Mouse (Mus musculus): ENCODE results near the gene Gm826.

The Gm826 gene

GRCm38 (mm10) chr2:160334111-160334661 is at the start of gene Gm826:
Gene Gm826 (minus strand): TSS chr2:160334162.
- no peak for DNase-seq

- no peak for DNase-seq
These were observed 49.5 kb upstream of the Gm826 start for GRCm38 (mm10) chr2:160383418-160383817.

GRCm38 (mm10) chr2:160378271-160378670 is 44.3 kb upstream of the Gm826 start:
- DNase-seq, result peak; percentile 53

- DNase-seq, result no peak
These were observed 42.3 kb upstream of the Gm826 start for GRCm38 (mm10) chr2:160376236-160376635.

GRCm38 (mm10) chr2:160369653-160370420 is 35.9 kb upstream of the Gm826 start:
- DNase-seq, result no peak

GRCm38 (mm10) chr2:160368422-160369357 is 34.7 kb upstream of the Gm826 start:
- DNase-seq, result no peak

- peak; percentile 93 for DNase-seq
These were observed 33.7 kb upstream of the Gm826 start for GRCm38 (mm10) chr2:160367448-160368208.

- DNase-seq, result peak; percentile 86
These were observed 33.0 kb upstream of the Gm826 start, which contains the start of gene Mafb for GRCm38 (mm10) chr2:160366980-160367338. Gene Mafb (minus strand): TSS chr2:160367065.

- no peak for DNase-seq
These were observed 32.4 kb upstream of the Gm826 start for GRCm38 (mm10) chr2:160366111-160366979.

- no peak for DNase-seq
These were observed 31.3 kb upstream of the Gm826 start for GRCm38 (mm10) chr2:160365107-160365911.

GRCm38 (mm10) chr2:160364666-160365065 is 30.7 kb upstream of the Gm826 start:
- no peak for DNase-seq

GRCm38 (mm10) chr2:160364128-160364650 is 30.2 kb upstream of the Gm826 start:
- DNase-seq, result no peak

GRCm38 (mm10) chr2:160363201-160363600 is 29.2 kb upstream of the Gm826 start:
- DNase-seq, result no peak

- DNase-seq, result no peak
These were observed 27.6 kb upstream of the Gm826 start for GRCm38 (mm10) chr2:160361442-160362121.

- no peak for DNase-seq
These were observed 26.4 kb upstream of the Gm826 start for GRCm38 (mm10) chr2:160360234-160360874.

GRCm38 (mm10) chr2:160358896-160359295 is 24.9 kb upstream of the Gm826 start:
- no peak for DNase-seq

- no peak for DNase-seq
These were observed 23.5 kb upstream of the Gm826 start for GRCm38 (mm10) chr2:160357442-160357841.

- no peak for DNase-seq
These were observed 22.2 kb upstream of the Gm826 start for GRCm38 (mm10) chr2:160356132-160356531.

- DNase-seq, result no peak
These were observed 20.4 kb upstream of the Gm826 start for GRCm38 (mm10) chr2:160354319-160354718.

Data from right cerebral cortex, postnatal 4 days (tissue).